ENCODE assay signal across 8 mouse cellular contexts in genomic region chr4:152178916-152179705, GRCm38 (mm10). TPM values are rescaled to one million over a fixed set of nuclear protein-coding genes. Genes with fewer than 3 reads are reported as not detected.
DNase-seq lines count a peak whose midpoint lies in the region; ATAC-seq and TF ChIP-seq lines count a peak whose summit lies in the region.

No protein-coding gene starts in this region.

- 26% methylated on average over 16 of the region's 16 CpGs for WGBS in lung, embryonic 15.5 days
- WGBS in hindbrain, embryonic 15.5 days, result 21% methylated on average over 16 of the region's 16 CpGs
- 24% methylated on average over 16 of the region's 16 CpGs for WGBS in midbrain, embryonic 13.5 days

- TF ChIP-seq CTCF in brain, embryonic 14.5 days (IDR thresholded peaks at IDR 0.05; ENCODE audit: borderline replicate concordance, extremely low read depth, insufficient read depth, insufficient read length), result no peak

- no peaks in the 10 kb centered on the region for H3K36me3 ChIP-seq in lung, embryonic 15.5 days
- no peaks in the 10 kb centered on the region; the same call in 1 of the 2 replicates for H3K36me3 ChIP-seq in hindbrain, embryonic 15.5 days
- 0 out of 2 replicates have a peak, but pooled peaks cover 3% of the 10 kb centered on the region for H3K36me3 ChIP-seq in midbrain, embryonic 13.5 days

- no peak overlapping the region for H3K27ac ChIP-seq in lung, embryonic 15.5 days
- H3K27ac ChIP-seq in hindbrain, embryonic 15.5 days (replicated peaks), result peak overlapping the region; percentile 82
- no peak overlapping the region for H3K27ac ChIP-seq in midbrain, embryonic 13.5 days

- no peak for DNase-seq in lung, postnatal 10 days
- peak; percentile 23 for DNase-seq in brain, embryonic 14.5 days (ENCODE audit: low read depth)
- DNase-seq in right cerebral cortex, postnatal 14 days, result no peak
- no peak for DNase-seq in right cerebral cortex, postnatal 36 days (ENCODE audit: low spot score in 2 of 2)
- DNase-seq in right cerebral cortex, postnatal 10 days (ENCODE audit: low spot score in 2 of 2), result no peak

- H3K4me3 ChIP-seq in lung, embryonic 15.5 days, result peak overlapping the region; percentile 76
- peak overlapping the region; percentile 84 for H3K4me3 ChIP-seq in hindbrain, embryonic 15.5 days
- peak overlapping the region; percentile 67 for H3K4me3 ChIP-seq in midbrain, embryonic 13.5 days (replicated peaks)

- peaks cover 14% of the 10 kb centered on the region for H3K27me3 ChIP-seq in lung, embryonic 15.5 days
- H3K27me3 ChIP-seq in hindbrain, embryonic 15.5 days, result peaks cover 2% of the 10 kb centered on the region; the same call in 1 of the 2 replicates
- H3K27me3 ChIP-seq in midbrain, embryonic 13.5 days, result peaks cover 46% of the 10 kb centered on the region

- H3K9me3 ChIP-seq in lung, embryonic 15.5 days, result no peaks in the 10 kb centered on the region
- no peaks in the 10 kb centered on the region for H3K9me3 ChIP-seq in hindbrain, embryonic 15.5 days
- no peaks in the 10 kb centered on the region for H3K9me3 ChIP-seq in midbrain, embryonic 13.5 days

- H3K4me1 ChIP-seq in lung, embryonic 15.5 days, result peaks cover 20% of the 10 kb centered on the region
- peaks cover 28% of the 10 kb centered on the region for H3K4me1 ChIP-seq in hindbrain, embryonic 15.5 days (replicated peaks)
- peaks cover 35% of the 10 kb centered on the region for H3K4me1 ChIP-seq in midbrain, embryonic 13.5 days (replicated peaks)

- TF ChIP-seq POLR2A in brain, embryonic 14.5 days (IDR thresholded peaks at IDR 0.05; ENCODE audit: borderline replicate concordance, extremely low read depth, insufficient read depth, insufficient read length, poor library complexity, severe bottlenecking), result no peak

- H3K4me2 ChIP-seq in lung, embryonic 15.5 days, result peak overlapping the region; percentile 94
- peak overlapping the region; percentile 96 for H3K4me2 ChIP-seq in hindbrain, embryonic 15.5 days
- peak overlapping the region; percentile 95 for H3K4me2 ChIP-seq in midbrain, embryonic 13.5 days (replicated peaks)

- no peak for ATAC-seq in lung, embryonic 15.5 days (ENCODE audit: borderline replicate concordance, extremely low read depth, low FRiP score, low TSS enrichment)
- ATAC-seq in hindbrain, embryonic 15.5 days (ENCODE audit: low FRiP score, low read depth), result no peak
- no peak; the same call in 1 of the 2 replicates for ATAC-seq in midbrain, embryonic 13.5 days

- peak overlapping the region; percentile 53 for H3K9ac ChIP-seq in lung, embryonic 15.5 days
- peak overlapping the region; percentile 80 for H3K9ac ChIP-seq in hindbrain, embryonic 15.5 days
- H3K9ac ChIP-seq in midbrain, embryonic 13.5 days (replicated peaks), result peak overlapping the region; percentile 77

RNA-seq across cellular contexts. Expression of gene Acot7, which starts 1.2 kb away (rescaled TPM):
- polyA plus RNA-seq in lung, embryonic 15.5 days (2015; fragmentation: Nextera tagmentation; extraction: Ambion mirVana), result 67.6 and 72.5 TPM in 2 replicates
- 178 and 244 TPM in 2 replicates for polyA plus RNA-seq in brain, embryonic 14.5 days (2012; rRNA removed)
- 427 and 433 TPM in 2 replicates for polyA plus RNA-seq in hindbrain, embryonic 15.5 days (2015; fragmentation: Nextera tagmentation; extraction: Ambion mirVana)
- polyA plus RNA-seq in midbrain, embryonic 13.5 days (2015; fragmentation: Nextera tagmentation; extraction: Ambion mirVana), result 206 and 218 TPM in 2 replicates

RNA-seq across cellular contexts. Expression of gene Hes2, which starts 20.4 kb away (rescaled TPM):
- 0.26 and 0.61 TPM in 2 replicates for polyA plus RNA-seq in lung, embryonic 15.5 days (2015; fragmentation: Nextera tagmentation; extraction: Ambion mirVana)
- polyA plus RNA-seq in brain, embryonic 14.5 days (2012; rRNA removed), result not detected in 2 replicates
- not detected in 2 replicates for polyA plus RNA-seq in hindbrain, embryonic 15.5 days (2015; fragmentation: Nextera tagmentation; extraction: Ambion mirVana)
- polyA plus RNA-seq in midbrain, embryonic 13.5 days (2015; fragmentation: Nextera tagmentation; extraction: Ambion mirVana), result 0.26 and 0.28 TPM in 2 replicates

RNA-seq across cellular contexts. Expression of gene Espn, which starts 26.9 kb away (rescaled TPM):
- polyA plus RNA-seq in lung, embryonic 15.5 days (2015; fragmentation: Nextera tagmentation; extraction: Ambion mirVana), result 11.4 and 13.4 TPM in 2 replicates
- polyA plus RNA-seq in brain, embryonic 14.5 days (2012; rRNA removed), result 0.38 and 0.48 TPM in 2 replicates
- 0.29 and 0.31 TPM in 2 replicates for polyA plus RNA-seq in hindbrain, embryonic 15.5 days (2015; fragmentation: Nextera tagmentation; extraction: Ambion mirVana)
- 0.07 TPM in 1 of 2 replicates, not detected in the other for polyA plus RNA-seq in midbrain, embryonic 13.5 days (2015; fragmentation: Nextera tagmentation; extraction: Ambion mirVana)
